Mouse (Mus musculus) cerebellum, postnatal 36 days (tissue): ENCODE results near the gene Olfr1364.

Experiments
- DNase-seq, 2 experiments: peaks; one replicate each; pipeline ENCODE4 v3.0.0; 2021 to 2022; ENCODE audit warnings: mixed read lengths in 2 of 2

Gene Olfr1364

GRCm38 (mm10) chr13:21581659-21582058 is at the start of gene Olfr1364:
Gene Olfr1364 (minus strand): TSS chr13:21581759.
- no peak for DNase-seq

GRCm38 (mm10) chr13:21613922-21614321 is 32.4 kb upstream of the Olfr1364 start, which contains the start of gene Olfr1362:
Gene Olfr1362 (minus strand): TSS chr13:21614022.
- DNase-seq = no peak

- DNase-seq = no peak
Observed at GRCm38 (mm10) chr13:21591618-21592017, 10.1 kb upstream of the Olfr1364 start.

- DNase-seq = no peak
Observed at GRCm38 (mm10) chr13:21559793-21560192, 21.8 kb downstream of the Olfr1364 start, which contains the start of gene Olfr1535. Gene Olfr1535 (minus strand): TSS chr13:21559893.

GRCm38 (mm10) chr13:21550416-21551110 is 31.0 kb downstream of the Olfr1364 start:
- DNase-seq = no peak

- no peak for DNase-seq
Observed at GRCm38 (mm10) chr13:21549487-21549886, 32.1 kb downstream of the Olfr1364 start.

GRCm38 (mm10) chr13:21542708-21543107 is 38.9 kb downstream of the Olfr1364 start, which contains the start of gene Olfr1366:
Gene Olfr1366 (minus strand): TSS chr13:21542808.
- no peak for DNase-seq

GRCm38 (mm10) chr13:21530781-21531201 is 50.8 kb downstream of the Olfr1364 start, which contains the start of gene Zkscan8:
Gene Zkscan8 (minus strand): TSS chr13:21531120.
- peak; percentile 90 to 95 for DNase-seq

- no peak for DNase-seq
Observed at GRCm38 (mm10) chr13:21530136-21530535, 51.4 kb downstream of the Olfr1364 start.
